Mouse (Mus musculus): Measurements from ENCODE around the gene Tmem238. TPM values are rescaled to one million over a fixed set of nuclear protein-coding genes. Genes with fewer than 3 reads are reported as not detected.

Gene Tmem238
- polyA plus RNA-seq, 1 experiment from 2014 or later = 75.5 TPM

GRCm38 (mm10) chr7:4771202-4771601, 18.3 kb downstream of the Tmem238 start, which contains the start of gene Fam71e2:
TSS of gene Fam71e2 (minus strand) at chr7:4771302.
- WGBS = 68% methylated on average over 5 of the region's 5 CpGs
- Histone ChIP-seq H3K4me2 (replicated peaks; ENCODE audit: low read depth) (no peak within 1 kb of the TSS), H3K4me1 (replicated peaks; ENCODE audit: control insufficient read depth, insufficient read depth, low read length) (no peaks in the 10 kb centered on the region), H3K27me3 (replicated peaks; ENCODE audit: control insufficient read depth, insufficient read depth, low read length) (peaks cover 8% of the 10 kb centered on the region), H3K27ac (ENCODE audit: low read depth, low read length) (no peak within 1 kb of the TSS), H3K4me3 (ENCODE audit: low read depth, low read length) (no peak within 1 kb of the TSS), H3K9ac (ENCODE audit: low read depth, low read length) (no peak within 1 kb of the TSS), H3K36me3 (ENCODE audit: control insufficient read depth, insufficient read depth) (no peaks in the 10 kb centered on the region), H3K9me3 (ENCODE audit: control insufficient read depth) (no peaks in the 10 kb centered on the region)
- no peak for ATAC-seq
- TF ChIP-seq CTCF (IDR thresholded peaks at IDR 0.05; ENCODE audit: low read depth) = no peak

GRCm38 (mm10) chr7:4764946-4765710, 24.3 kb downstream of the Tmem238 start:
- 8% methylated on average over 4 of the region's 4 CpGs for WGBS
- H3K36me3 ChIP-seq (ENCODE audit: control insufficient read depth, insufficient read depth) = no peaks in the 10 kb centered on the region

GRCm38 (mm10) chr7:4759670-4760069, 29.8 kb downstream of the Tmem238 start:
- no peak overlapping the region for H3K27ac ChIP-seq (ENCODE audit: low read depth, low read length)
- H3K4me3 ChIP-seq (ENCODE audit: low read depth, low read length) = no peak overlapping the region
- H3K9me3 ChIP-seq (ENCODE audit: control insufficient read depth) = no peaks in the 10 kb centered on the region
- 36% methylated on average over 1 of the region's 1 CpGs for WGBS
- ATAC-seq = no peak
- H3K9ac ChIP-seq (ENCODE audit: low read depth, low read length) = no peak overlapping the region
- no peaks in the 10 kb centered on the region for H3K36me3 ChIP-seq (ENCODE audit: control insufficient read depth, insufficient read depth)
- TF ChIP-seq CTCF (IDR thresholded peaks at IDR 0.05; ENCODE audit: low read depth) = no peak
- H3K4me1 ChIP-seq (replicated peaks; ENCODE audit: control insufficient read depth, insufficient read depth, low read length) = no peaks in the 10 kb centered on the region
- no peaks in the 10 kb centered on the region for H3K27me3 ChIP-seq (replicated peaks; ENCODE audit: control insufficient read depth, insufficient read depth, low read length)
- no peak overlapping the region for H3K4me2 ChIP-seq (replicated peaks; ENCODE audit: low read depth)

More at GRCm38 (mm10) chr7:4764946-4765710, 24.3 kb downstream of the Tmem238 start:
- no peak overlapping the region; the same call in 1 of the 2 replicates for H3K9ac ChIP-seq (ENCODE audit: low read depth, low read length)
- no peaks in the 10 kb centered on the region for H3K9me3 ChIP-seq (ENCODE audit: control insufficient read depth)
- H3K27ac ChIP-seq (ENCODE audit: low read depth, low read length) = no peak overlapping the region
- H3K4me3 ChIP-seq (ENCODE audit: low read depth, low read length) = no peak overlapping the region
- no peak; the same call in 1 of the 2 replicates for ATAC-seq
- no peak for TF ChIP-seq CTCF (IDR thresholded peaks at IDR 0.05; ENCODE audit: low read depth)
- no peaks in the 10 kb centered on the region; the same call in 1 of the 2 replicates for H3K4me1 ChIP-seq (replicated peaks; ENCODE audit: control insufficient read depth, insufficient read depth, low read length)
- no peaks in the 10 kb centered on the region for H3K27me3 ChIP-seq (replicated peaks; ENCODE audit: control insufficient read depth, insufficient read depth, low read length)
- peak overlapping the region; percentile 46 for H3K4me2 ChIP-seq (replicated peaks; ENCODE audit: low read depth)

GRCm38 (mm10) chr7:4752821-4753570, 36.5 kb downstream of the Tmem238 start, which contains the start of gene Cox6b2:
TSS of gene Cox6b2 (minus strand) at chr7:4753094.
- no peak within 1 kb of the TSS for H3K9ac ChIP-seq (ENCODE audit: low read depth, low read length)
- peak; percentile 57 for ATAC-seq
- H3K4me2 ChIP-seq (replicated peaks; ENCODE audit: low read depth) = peak within 1 kb of the TSS; percentile 59
- H3K27me3 ChIP-seq (replicated peaks; ENCODE audit: control insufficient read depth, insufficient read depth, low read length) = no peaks in the 10 kb centered on the region
- peak within 1 kb of the TSS; percentile 41 for H3K4me3 ChIP-seq (ENCODE audit: low read depth, low read length)
- WGBS = 6% methylated on average over 24 of the region's 24 CpGs
- H3K4me1 ChIP-seq (replicated peaks; ENCODE audit: control insufficient read depth, insufficient read depth, low read length) = no peaks in the 10 kb centered on the region
- 0 out of 2 replicates have a peak, but pooled peaks have one; percentile 18 for TF ChIP-seq CTCF (IDR thresholded peaks at IDR 0.05; ENCODE audit: low read depth)
- no peaks in the 10 kb centered on the region for H3K36me3 ChIP-seq (ENCODE audit: control insufficient read depth, insufficient read depth)
- H3K27ac ChIP-seq (ENCODE audit: low read depth, low read length) = no peak within 1 kb of the TSS; the same call in 1 of the 2 replicates
- H3K9me3 ChIP-seq (ENCODE audit: control insufficient read depth) = no peaks in the 10 kb centered on the region

- H3K27ac ChIP-seq (ENCODE audit: low read depth, low read length) = no peak overlapping the region
- H3K9ac ChIP-seq (ENCODE audit: low read depth, low read length) = 0 out of 2 replicates have a peak overlapping the region, but pooled peaks have one; percentile 1
- TF ChIP-seq CTCF (IDR thresholded peaks at IDR 0.05; ENCODE audit: low read depth) = no peak
- H3K4me3 ChIP-seq (ENCODE audit: low read depth, low read length) = peak overlapping the region; percentile 41
- no peaks in the 10 kb centered on the region for H3K4me1 ChIP-seq (replicated peaks; ENCODE audit: control insufficient read depth, insufficient read depth, low read length)
- WGBS = 2% methylated on average over 28 of the region's 30 CpGs
- no peaks in the 10 kb centered on the region for H3K9me3 ChIP-seq (ENCODE audit: control insufficient read depth)
- H3K4me2 ChIP-seq (replicated peaks; ENCODE audit: low read depth) = peak overlapping the region; percentile 59
- no peaks in the 10 kb centered on the region for H3K27me3 ChIP-seq (replicated peaks; ENCODE audit: control insufficient read depth, insufficient read depth, low read length)
- peaks cover under 1% of the 10 kb centered on the region; the same call in 1 of the 2 replicates for H3K36me3 ChIP-seq (ENCODE audit: control insufficient read depth, insufficient read depth)
- ATAC-seq = peak; percentile 42
These were observed 37.3 kb downstream of the Tmem238 start for GRCm38 (mm10) chr7:4751971-4752820.
